Mouse (Mus musculus) heart, adult 18-20 months (tissue): ENCODE measurements at regions not wholly inside any gene's neighbourhood (a gene's known extent, or its start where the extent isn't known, plus 50 kb on each side); places are given as distances from the start of the nearest gene placed in this dataset.
A peak's percentile ranks its signal among the peaks of the same experiment; 100 is the strongest.

ENCODE experiments used
- DNase-seq, 2 experiments: peaks; one replicate each; pipeline ENCODE4 v3.0.0; 2021 to 2022; ENCODE audit warnings: mixed read lengths in 1 of 2

- DNase-seq = no peak
Observed at GRCm38 (mm10) chr4:32074399-32075296, 110.8 kb downstream of the Map3k7 start.

- DNase-seq = no peak
Observed at GRCm38 (mm10) chr4:32076391-32076925, 112.6 kb downstream of the Map3k7 start.

GRCm38 (mm10) chr4:32083456-32083855 is 119.6 kb downstream of the Map3k7 start:
- DNase-seq = no peak

- no peak for DNase-seq
Observed at GRCm38 (mm10) chr4:32084250-32084869, 120.5 kb downstream of the Map3k7 start.

- no peak for DNase-seq
Observed at GRCm38 (mm10) chr4:32085040-32085439, 121.1 kb downstream of the Map3k7 start.

- no peak for DNase-seq
Observed at GRCm38 (mm10) chr4:32091086-32091485, 127.2 kb downstream of the Map3k7 start.

- no peak for DNase-seq
Observed at GRCm38 (mm10) chr4:32092320-32093041, 128.6 kb downstream of the Map3k7 start.

- DNase-seq = no peak
Observed at GRCm38 (mm10) chr4:32098233-32098632, 134.3 kb downstream of the Map3k7 start.

GRCm38 (mm10) chr4:32101002-32101401 is 137.1 kb downstream of the Map3k7 start:
- no peak for DNase-seq

- no peak for DNase-seq
Observed at GRCm38 (mm10) chr4:32106664-32107171, 131.9 kb upstream of the Bach2 start.

GRCm38 (mm10) chr4:32122320-32122719 is 116.3 kb upstream of the Bach2 start:
- DNase-seq = no peak

GRCm38 (mm10) chr4:32126828-32127227 is 111.8 kb upstream of the Bach2 start:
- no peak for DNase-seq

GRCm38 (mm10) chr4:32130594-32130993 is 108.0 kb upstream of the Bach2 start:
- no peak for DNase-seq

GRCm38 (mm10) chr4:32131819-32132218 is 106.8 kb upstream of the Bach2 start:
- no peak for DNase-seq

GRCm38 (mm10) chr4:32136151-32136550 is 102.5 kb upstream of the Bach2 start:
- no peak for DNase-seq

- DNase-seq = no peak
Observed at GRCm38 (mm10) chr4:32137243-32137642, 101.4 kb upstream of the Bach2 start.

- no peak for DNase-seq
Observed at GRCm38 (mm10) chr4:32137966-32138365, 100.6 kb upstream of the Bach2 start.

- no peak for DNase-seq
Observed at GRCm38 (mm10) chr4:32139586-32139985, 99.0 kb upstream of the Bach2 start.

GRCm38 (mm10) chr4:32140068-32140467 is 98.5 kb upstream of the Bach2 start:
- no peak for DNase-seq

- DNase-seq = peak; percentile 15 to 21
Observed at GRCm38 (mm10) chr4:32142198-32142597, 96.4 kb upstream of the Bach2 start.

GRCm38 (mm10) chr4:32147146-32147545 is 91.5 kb upstream of the Bach2 start:
- no peak for DNase-seq

GRCm38 (mm10) chr4:32148597-32148996 is 90.0 kb upstream of the Bach2 start:
- no peak for DNase-seq
